Mouse (Mus musculus) mammary gland, adult 2 months (tissue): ENCODE data around the gene Gm16430. TPM values are rescaled to one million over a fixed set of nuclear protein-coding genes. Genes with fewer than 3 reads are reported as not detected.

ENCODE experiments used
- polyA plus RNA-seq: library from polyadenylated mRNA; depleted of rRNA; stranded (reverse); fragments of >200 nt; gene quantifications from 2 replicates; pipeline ENCODE4 v1.2.3, GENCODE M21; 2012; ENCODE audit warnings: low replicate concordance; rRNA removed

The Gm16430 gene
- not detected in 2 replicates for polyA plus RNA-seq

DNA sequence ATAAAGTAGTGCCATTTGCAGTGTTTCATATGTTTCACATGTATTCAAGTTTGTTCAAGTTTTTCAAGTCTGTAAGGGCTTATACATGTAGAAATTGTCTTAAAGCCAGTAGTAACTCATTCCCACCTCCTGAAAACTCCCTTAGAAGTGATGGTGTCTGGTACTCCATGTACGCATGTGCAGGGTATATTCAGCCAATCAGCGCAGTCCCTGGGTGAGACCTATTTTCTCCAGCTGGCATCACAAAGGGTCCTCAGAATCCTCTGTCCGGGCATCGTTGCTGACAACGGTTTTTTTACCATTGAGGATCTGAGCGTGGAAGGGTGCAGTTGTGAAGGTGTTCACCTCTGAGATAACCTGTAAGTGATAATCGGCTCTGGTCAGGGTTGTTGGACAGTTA, at the start of gene Gm16430:
Gene Gm16430 (plus strand): TSS at position 301 of the 400 bp plus-strand sequence.

Other genes with a start within 250 kb of the Gm16430 start
- not detected in 2 replicates for gene Gm16405, start 91.0 kb upstream of the Gm16430 start, polyA plus RNA-seq